Mouse (Mus musculus) myocyte (in vitro differentiated cells): ENCODE data around the gene Ppp2r3d.

ENCODE experiments used
- CEBPB ChIP-seq: IDR thresholded peaks from 2 replicates; pipeline ENCODE4 v1.6.1; 2011; ENCODE audit warnings: mild to moderate bottlenecking, moderate library complexity; ENCODE audit not compliant: poor library complexity, insufficient read depth, severe bottlenecking
- E2F4 ChIP-seq: IDR thresholded peaks from one replicate; pipeline ENCODE4 v1.6.1; 2011; ENCODE audit warnings: mild to moderate bottlenecking, control low read depth, moderate library complexity; ENCODE audit not compliant: insufficient read depth
- MAX ChIP-seq: IDR thresholded peaks from one replicate; pipeline ENCODE4 v1.6.1; 2011; ENCODE audit warnings: low read depth, mild to moderate bottlenecking, control low read depth
- MYOD1 ChIP-seq, 3 experiments: IDR thresholded peaks; one replicate each; pipeline ENCODE4 v1.6.1; 2011; ENCODE audit warnings: control low read depth in 2 of 3, low read depth in 2 of 3, mild to moderate bottlenecking in 2 of 3, moderate library complexity in 1 of 3; ENCODE audit not compliant: insufficient read length in 2 of 3, control insufficient read depth in 1 of 3
- MYOG ChIP-seq, 3 experiments: IDR thresholded peaks; one replicate each; pipeline ENCODE4 v1.6.1; 2011; ENCODE audit warnings: control low read depth in 2 of 3, low read depth in 2 of 3, mild to moderate bottlenecking in 2 of 3; ENCODE audit not compliant: insufficient read length in 2 of 3, control insufficient read depth in 1 of 3, insufficient read depth in 1 of 3
- POLR2A ChIP-seq: IDR thresholded peaks from one replicate; pipeline ENCODE4 v1.6.1; 2011; ENCODE audit warnings: low read depth, mild to moderate bottlenecking, control low read depth, moderate library complexity; ENCODE audit not compliant: insufficient read length
- POLR2AphosphoS2 ChIP-seq: IDR thresholded peaks from one replicate; pipeline ENCODE4 v1.6.1; 2011; ENCODE audit warnings: low read depth, control low read depth; ENCODE audit not compliant: insufficient read length
- SRF ChIP-seq: IDR thresholded peaks from one replicate; pipeline ENCODE4 v1.6.1; 2011; ENCODE audit warnings: low read depth; ENCODE audit not compliant: control insufficient read depth, insufficient read length
- USF1 ChIP-seq: IDR thresholded peaks from one replicate; pipeline ENCODE4 v1.6.1; 2011; ENCODE audit warnings: low read depth, mild to moderate bottlenecking, control low read depth, moderate library complexity

- TF ChIP-seq POLR2AphosphoS2 (no peak), POLR2A (peak; percentile 7), E2F4 (no peak), MAX (no peak), MYOD1 (IDR thresholded peaks at IDR 0.05; ENCODE audit: control insufficient read depth in 1 of 3, insufficient read length in 2 of 3, low read depth in 2 of 3) (no peak), USF1 (no peak), CEBPB (no peak), MYOG (IDR thresholded peaks at IDR 0.05; ENCODE audit: control insufficient read depth in 1 of 3, insufficient read depth in 1 of 3, insufficient read length in 2 of 3, low read depth in 2 of 3) (no peak), SRF (no peak)
These were observed 54.3 kb downstream of the Ppp2r3d start for GRCm38 (mm10) chr9:124422427-124422826.
